Mouse (Mus musculus) thymus, adult 2 months (tissue): ENCODE data around the gene Cfd.

Experiments used
- CTCF ChIP-seq: fragments of 200-500 bp; IDR thresholded peaks from 2 replicates; pipeline ENCODE4 v1.5.1; 2012; ENCODE audit warnings: mild to moderate bottlenecking, control low read depth, low read length, moderate library complexity, borderline replicate concordance; ENCODE audit not compliant: control insufficient read depth, poor library complexity, insufficient read depth; ENCODE audit errors: extremely low read depth
- POLR2A ChIP-seq: fragments of 200-500 bp; IDR thresholded peaks from 2 replicates; pipeline ENCODE4 v1.6.1; 2012; ENCODE audit warnings: mild to moderate bottlenecking, low read length, control low read depth, moderate library complexity; ENCODE audit not compliant: control insufficient read depth, poor library complexity, insufficient read depth; ENCODE audit errors: extremely low read depth

GRCm38 (mm10) chr10:79919251-79919849, 28.7 kb downstream of the Cfd start:
- TF ChIP-seq CTCF (no peak), POLR2A (no peak)
